Mouse (Mus musculus) ES-Bruce4 (cell line): ENCODE results near the gene Cdc42ep3. TPM values are rescaled to one million over a fixed set of nuclear protein-coding genes. Genes with fewer than 3 reads are reported as not detected.

Source experiments
- H3K27ac ChIP-seq: 2 replicates; pipeline ENCODE4 v1.5.1; 2012; ENCODE audit warnings: low read length, inconsistent platforms; ENCODE audit not compliant: insufficient read depth
- H3K27me3 ChIP-seq: 2 replicates; pipeline ENCODE4 v1.6.1; 2012; ENCODE audit warnings: mild to moderate bottlenecking, low read length, inconsistent platforms; ENCODE audit not compliant: control insufficient read depth, poor library complexity, insufficient read depth, severe bottlenecking
- H3K36me3 ChIP-seq: 2 replicates; pipeline ENCODE4 v1.6.1; 2012; ENCODE audit warnings: inconsistent platforms, mild to moderate bottlenecking, low read length, moderate library complexity; ENCODE audit not compliant: control insufficient read depth, poor library complexity, insufficient read depth, severe bottlenecking
- H3K4me1 ChIP-seq: one replicate; pipeline ENCODE4 v1.8.1; 2011; ENCODE audit warnings: low read length; ENCODE audit not compliant: control insufficient read depth, insufficient read depth
- H3K4me3 ChIP-seq: 2 replicates; pipeline ENCODE4 v1.5.1; 2011; ENCODE audit warnings: low read depth, mild to moderate bottlenecking, low read length
- H3K9ac ChIP-seq: 2 replicates; pipeline ENCODE4 v1.6.1; 2012; ENCODE audit warnings: low read depth, mild to moderate bottlenecking, inconsistent platforms; ENCODE audit not compliant: poor library complexity, severe bottlenecking
- H3K9me3 ChIP-seq: replicated peaks from 2 replicates; pipeline ENCODE4 v1.6.1; 2012; ENCODE audit warnings: mild to moderate bottlenecking, low read length, inconsistent platforms; ENCODE audit not compliant: control insufficient read depth, poor library complexity, insufficient read depth, severe bottlenecking
- CTCF ChIP-seq: IDR thresholded peaks from one replicate; pipeline ENCODE4 v1.8.1; 2011; ENCODE audit warnings: low read depth, low read length
- EP300 ChIP-seq: IDR thresholded peaks from 2 replicates; pipeline ENCODE4 v1.6.1; 2011; ENCODE audit warnings: low read depth, low read length; ENCODE audit not compliant: insufficient read depth
- POLR2A ChIP-seq: IDR thresholded peaks from one replicate; pipeline ENCODE4 v1.8.1; 2011; ENCODE audit warnings: low read length; ENCODE audit not compliant: insufficient read depth
- polyA plus RNA-seq: library from polyadenylated mRNA; stranded (reverse); fragments of >200 nt; gene quantifications from 2 replicates; pipeline ENCODE4 v1.2.4, GENCODE M21; 2011; ENCODE audit warnings: low read depth; ENCODE audit not compliant: missing spikeins, insufficient read depth, insufficient read length

Gene Cdc42ep3
- polyA plus RNA-seq, 1 experiment = 9.6 TPM

- TF ChIP-seq CTCF = no peak
- no peak for TF ChIP-seq EP300
- TF ChIP-seq POLR2A = no peak
Measured at GRCm38 (mm10) chr17:79290697-79291096, 64.2 kb downstream of the Cdc42ep3 start.

GRCm38 (mm10) chr17:79287302-79287701 lies 67.6 kb downstream of the Cdc42ep3 start:
- Histone ChIP-seq H3K9me3 (peaks cover 7% of the 10 kb centered on the region; the same call in 1 of the 2 replicates), H3K4me1 (no peaks in the 10 kb centered on the region), H3K9ac (no peak overlapping the region), H3K4me3 (no peak overlapping the region), H3K27me3 (no peaks in the 10 kb centered on the region; the same call in 1 of the 2 replicates), H3K27ac (no peak overlapping the region), H3K36me3 (no peaks in the 10 kb centered on the region)
- TF ChIP-seq POLR2A (no peak), EP300 (no peak), CTCF (no peak)

More at GRCm38 (mm10) chr17:79290697-79291096, 64.2 kb downstream of the Cdc42ep3 start:
- H3K4me1 ChIP-seq = no peaks in the 10 kb centered on the region
- H3K27me3 ChIP-seq = no peaks in the 10 kb centered on the region; the same call in 1 of the 2 replicates
- no peak overlapping the region for H3K9ac ChIP-seq
- H3K27ac ChIP-seq = no peak overlapping the region
- peaks cover 7% of the 10 kb centered on the region; the same call in 1 of the 2 replicates for H3K9me3 ChIP-seq
- no peaks in the 10 kb centered on the region for H3K36me3 ChIP-seq
- no peak overlapping the region for H3K4me3 ChIP-seq

- no peaks in the 10 kb centered on the region for H3K36me3 ChIP-seq
- H3K4me3 ChIP-seq = no peak overlapping the region
- no peaks in the 10 kb centered on the region for H3K27me3 ChIP-seq
- H3K4me1 ChIP-seq = no peaks in the 10 kb centered on the region
- no peak overlapping the region for H3K9ac ChIP-seq
- no peak overlapping the region for H3K27ac ChIP-seq
- TF ChIP-seq POLR2A = no peak
- peaks cover 7% of the 10 kb centered on the region; the same call in 1 of the 2 replicates for H3K9me3 ChIP-seq
Measured at GRCm38 (mm10) chr17:79285030-79285601, 69.8 kb downstream of the Cdc42ep3 start.
